Mouse (Mus musculus): ENCODE results near the gene Slx1b.
"Not testable (repeated sequence)": the region's sequence is repeated elsewhere in the genome, so short reads cannot be mapped to it uniquely, and the experiment has no call there.

The Slx1b gene

GRCm38 (mm10) chr7:126695631-126696207 is at the start of gene Slx1b:
TSS of gene Slx1b (minus strand) at chr7:126695784.
- peak; percentile 94 for DNase-seq

DNA sequence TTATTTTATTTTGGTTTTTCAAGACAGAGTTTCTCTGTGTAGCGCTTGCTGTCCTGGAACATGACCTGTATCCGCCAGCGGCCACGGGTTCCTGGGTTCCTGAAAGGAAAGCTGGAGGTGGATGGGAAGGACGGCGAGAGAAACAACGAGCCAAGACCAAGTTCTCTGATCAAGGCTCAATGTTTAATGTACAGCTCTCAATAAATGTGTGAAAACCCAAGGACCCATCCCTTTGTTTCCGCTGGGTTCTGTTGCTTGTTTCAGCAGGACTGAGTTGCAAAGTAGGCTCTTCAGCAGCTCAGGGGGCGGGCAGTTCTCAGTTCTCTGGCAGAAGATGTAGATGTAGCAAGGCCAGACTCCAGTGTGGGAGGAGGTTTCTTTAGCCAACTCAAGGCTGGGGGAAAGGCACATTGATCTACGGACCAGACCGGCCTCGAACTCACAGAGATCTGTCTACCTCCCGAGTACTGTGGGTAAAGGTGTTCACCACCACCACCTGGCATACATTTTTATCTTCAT is 46.4 kb upstream of the Slx1b start:
- no peak for DNase-seq

DNA sequence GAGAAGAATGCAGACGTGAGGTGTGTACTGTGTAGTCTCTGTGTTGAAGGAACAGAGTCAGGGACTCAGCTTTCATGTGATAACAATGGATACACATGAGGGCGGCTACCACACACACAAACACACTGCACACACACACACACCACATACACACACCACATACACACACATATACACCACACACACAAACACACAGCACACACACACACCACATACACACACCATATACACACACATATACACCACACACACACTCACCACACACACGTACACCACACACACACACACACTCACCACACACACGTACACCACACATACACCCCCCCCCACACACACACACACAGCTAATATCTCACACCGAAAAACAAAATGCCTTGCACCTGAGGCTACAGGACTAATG is 45.9 kb upstream of the Slx1b start:
- DNase-seq, result no peak

- DNase-seq, result no peak
Observed at GRCm38 (mm10) chr7:126740977-126741376, 45.4 kb upstream of the Slx1b start.

DNA sequence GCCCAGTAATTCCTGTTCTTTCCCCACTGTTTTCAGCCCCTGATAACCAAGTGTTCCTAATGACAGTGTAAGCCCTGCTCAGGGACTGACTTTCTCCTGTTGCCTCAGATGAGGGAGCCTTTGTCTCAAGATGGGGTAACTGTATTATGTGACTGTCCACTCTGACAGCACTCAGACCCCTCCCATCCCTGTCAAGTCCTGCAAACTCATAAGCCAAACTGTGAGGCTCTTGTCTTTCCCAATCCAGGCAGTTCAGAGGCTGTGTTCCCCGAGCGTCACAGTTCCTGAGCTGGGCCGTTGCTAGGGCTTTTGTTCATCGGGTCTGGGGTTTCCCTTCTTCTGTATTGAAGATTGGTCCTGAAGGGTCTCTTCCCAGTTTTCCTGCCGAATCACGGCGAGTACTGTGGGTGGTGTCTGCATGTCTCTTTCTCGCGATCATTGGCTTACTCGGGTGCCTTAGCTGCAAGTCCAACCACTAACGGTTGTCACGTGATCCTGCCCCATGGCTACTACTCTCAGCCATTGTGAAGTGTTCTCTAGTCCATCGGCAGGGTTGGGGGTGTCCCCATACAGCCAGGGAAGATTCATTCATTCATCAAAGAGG is 44.6 kb upstream of the Slx1b start:
- no peak for DNase-seq

GRCm38 (mm10) chr7:126739551-126739950 is 44.0 kb upstream of the Slx1b start:
- DNase-seq, result peak; percentile 66

GRCm38 (mm10) chr7:126736122-126736521 is 40.5 kb upstream of the Slx1b start:
- no peak for DNase-seq

DNA sequence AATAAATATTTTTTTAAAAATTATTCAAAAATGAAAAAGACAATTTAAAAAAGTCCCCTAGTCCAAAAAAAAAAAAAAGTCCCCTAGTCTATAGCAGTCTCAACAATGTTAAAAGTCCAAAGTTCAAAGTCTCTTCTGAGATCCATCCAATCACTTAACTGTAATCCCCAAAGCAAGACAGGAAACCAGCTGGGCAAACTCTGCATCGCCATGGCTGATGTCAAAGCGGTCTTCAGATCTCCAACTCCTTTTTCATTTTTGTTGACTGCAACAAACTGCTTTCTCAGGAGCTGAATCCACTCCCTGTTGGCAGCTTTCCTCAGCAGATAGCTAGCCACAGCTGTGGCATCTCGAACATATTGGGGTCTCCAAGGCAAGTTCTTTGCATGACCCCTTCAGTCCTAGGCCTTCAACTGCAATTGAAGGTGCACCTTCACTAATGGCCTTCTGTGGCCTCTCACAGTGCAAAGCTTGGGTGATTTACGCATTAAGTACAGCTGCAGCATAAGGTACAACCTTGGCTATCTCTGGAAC is 34.7 kb upstream of the Slx1b start:
- DNase-seq, result not testable (repeated sequence)

GRCm38 (mm10) chr7:126725667-126726066 is 30.1 kb upstream of the Slx1b start:
- DNase-seq, result no peak

- no peak for DNase-seq
Observed at GRCm38 (mm10) chr7:126725077-126725476, 29.5 kb upstream of the Slx1b start.

GRCm38 (mm10) chr7:126721635-126722034 is 26.1 kb upstream of the Slx1b start:
- no peak for DNase-seq

DNA sequence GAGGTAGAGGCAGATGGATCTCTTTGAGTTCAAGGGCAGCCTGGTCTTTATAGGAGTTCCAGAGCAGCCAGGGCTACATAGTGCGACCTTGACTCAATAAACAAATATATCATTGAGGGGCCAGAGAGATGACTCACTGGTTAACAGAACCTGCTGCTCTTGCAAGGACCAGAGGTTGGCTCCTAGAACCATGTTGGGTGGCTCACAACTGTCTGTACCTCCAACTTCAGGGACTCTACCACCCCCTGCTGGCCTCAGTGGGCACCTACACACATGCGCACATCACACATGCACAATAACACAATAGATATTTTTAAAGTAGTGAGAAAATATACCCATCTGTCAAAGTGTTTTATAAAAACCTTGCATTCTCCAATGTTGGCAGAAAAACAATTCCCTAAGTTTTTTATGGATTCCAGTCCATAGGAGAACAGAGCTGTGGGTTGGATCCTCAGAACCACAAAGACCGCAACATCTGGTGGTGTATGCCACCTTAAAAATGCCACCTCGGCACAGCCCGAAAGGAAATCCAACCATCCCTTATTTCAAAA is 23.3 kb upstream of the Slx1b start:
- DNase-seq, result no peak

GRCm38 (mm10) chr7:126717566-126717965 is 22.0 kb upstream of the Slx1b start:
- no peak for DNase-seq

- DNase-seq, result no peak
Observed at GRCm38 (mm10) chr7:126715679-126716078, 20.1 kb upstream of the Slx1b start.

GRCm38 (mm10) chr7:126711910-126712309 is 16.3 kb upstream of the Slx1b start:
- DNase-seq, result no peak

GRCm38 (mm10) chr7:126710266-126710665 is 14.7 kb upstream of the Slx1b start:
- no peak for DNase-seq

GRCm38 (mm10) chr7:126708175-126708952 is 12.8 kb upstream of the Slx1b start:
- no peak for DNase-seq

- DNase-seq, result no peak
Observed at GRCm38 (mm10) chr7:126707442-126708174, 12.0 kb upstream of the Slx1b start, which contains the start of gene Coro1a. TSS of gene Coro1a (minus strand) at chr7:126707787.

DNA sequence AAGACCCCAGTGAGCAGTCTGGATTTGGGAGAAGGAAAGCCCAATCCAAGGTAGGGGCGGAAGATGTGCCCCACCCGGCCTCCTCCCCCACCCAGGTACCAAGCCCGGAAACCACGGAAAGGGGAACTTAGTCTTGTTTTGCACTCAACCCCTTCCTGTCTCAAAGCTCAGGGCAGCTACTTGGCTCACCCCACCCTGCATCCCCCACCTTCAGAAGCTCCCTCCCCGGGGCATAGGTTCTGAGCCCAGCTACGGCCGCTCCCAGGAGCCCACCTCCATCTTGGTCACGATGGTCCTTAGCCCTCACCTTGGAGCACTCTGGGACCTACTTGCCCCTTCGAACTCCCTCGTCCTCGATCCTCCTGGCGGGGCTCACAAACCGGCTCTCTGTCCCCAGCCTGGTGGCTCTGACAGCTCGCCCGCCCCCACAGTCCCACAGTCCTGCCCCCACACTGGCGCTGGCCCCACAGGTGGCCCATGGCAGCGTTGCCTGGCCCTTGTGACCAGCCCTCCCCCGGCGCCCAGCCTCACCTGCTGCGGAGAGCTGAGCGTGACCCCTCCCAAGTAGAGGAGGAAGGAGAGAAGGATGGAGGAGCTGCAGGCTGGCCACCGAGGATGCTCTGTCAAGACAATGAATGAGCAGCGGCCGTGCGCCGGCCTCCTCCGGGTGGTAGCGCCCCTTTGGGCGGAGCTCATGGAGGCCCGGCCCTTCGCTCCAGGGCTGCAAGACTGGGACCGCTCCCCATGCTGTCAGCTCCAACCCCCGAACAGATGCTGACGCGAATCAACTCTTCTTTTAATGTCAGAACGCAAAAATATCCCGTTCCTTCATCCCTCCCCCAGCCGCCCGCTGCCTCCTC is 8.8 kb upstream of the Slx1b start:
- DNase-seq, result peak; percentile 92

DNA sequence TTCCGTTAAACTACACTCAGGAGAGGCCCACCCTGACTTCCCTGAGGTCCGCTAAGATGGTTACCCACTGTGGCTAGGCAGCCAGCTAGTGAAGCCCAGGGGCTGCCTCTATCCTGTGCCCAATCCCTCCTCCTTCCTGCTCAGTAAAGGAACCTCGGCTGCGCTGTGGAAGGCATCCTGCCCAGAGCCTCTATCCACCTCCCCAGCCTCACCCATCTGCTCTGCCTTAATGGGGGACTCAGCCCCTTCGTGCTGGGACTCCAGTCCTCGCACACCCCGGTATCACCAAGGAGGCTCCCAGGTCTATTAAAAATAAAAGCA is 8.1 kb upstream of the Slx1b start:
- peak; percentile 42 for DNase-seq

GRCm38 (mm10) chr7:126702861-126703756 is 7.5 kb upstream of the Slx1b start:
- DNase-seq, result no peak

Data from right cerebral cortex, postnatal 25 days (tissue).